Mouse (Mus musculus) liver, adult 2 months (tissue): ENCODE measurements around the gene Cwc25. TPM values are rescaled to one million over a fixed set of nuclear protein-coding genes. Genes with fewer than 3 reads are reported as not detected.
A peak's percentile ranks its signal among the peaks of the same experiment; 100 is the strongest.

ENCODE experiments used
- DNase-seq: peaks from one replicate; pipeline ENCODE4 v3.0.0-alpha.2; 2011; ENCODE audit warnings: low read depth, low spot score; ENCODE audit errors: extremely low read depth
- H3K27ac ChIP-seq: fragments of 200-500 bp; replicated peaks from 2 replicates; pipeline ENCODE4 v1.5.1; 2012; ENCODE audit warnings: low read depth, mild to moderate bottlenecking, control low read depth, inconsistent platforms, low read length; ENCODE audit not compliant: insufficient read depth
- H3K27me3 ChIP-seq: fragments of 200-500 bp; 2 replicates; pipeline ENCODE4 v1.6.1; 2012; ENCODE audit warnings: mild to moderate bottlenecking, moderate library complexity, low read length, inconsistent platforms; ENCODE audit not compliant: control insufficient read depth, insufficient read depth
- H3K36me3 ChIP-seq: fragments of 200-500 bp; 2 replicates; pipeline ENCODE4 v1.6.1; 2012; ENCODE audit warnings: low read length, inconsistent platforms; ENCODE audit not compliant: control insufficient read depth, insufficient read depth
- H3K4me1 ChIP-seq: fragments of 200-500 bp; 2 replicates; pipeline ENCODE4 v1.6.1; 2011; ENCODE audit warnings: low read length; ENCODE audit not compliant: control insufficient read depth, insufficient read depth
- H3K4me3 ChIP-seq: fragments of 200-500 bp; 2 replicates; pipeline ENCODE4 v1.5.1; 2011; ENCODE audit warnings: low read depth, mild to moderate bottlenecking, control low read depth, low read length, moderate library complexity; ENCODE audit not compliant: insufficient read depth
- H3K79me2 ChIP-seq: fragments of 200-500 bp; 2 replicates; pipeline ENCODE4 v1.6.1; 2012; ENCODE audit warnings: inconsistent platforms, mild to moderate bottlenecking, low read length, moderate library complexity; ENCODE audit not compliant: control insufficient read depth, insufficient read depth
- H3K9ac ChIP-seq: fragments of 200-500 bp; 2 replicates; pipeline ENCODE4 v1.6.1; 2012; ENCODE audit warnings: low read depth, mild to moderate bottlenecking, control low read depth, inconsistent platforms, low read length
- CTCF ChIP-seq: fragments of 200-500 bp; IDR thresholded peaks from 2 replicates; pipeline ENCODE4 v1.5.1; 2011; ENCODE audit warnings: low read depth, low read length, control low read depth
- POLR2A ChIP-seq: fragments of 200-500 bp; IDR thresholded peaks from 2 replicates; pipeline ENCODE4 v1.6.1; 2011; ENCODE audit warnings: low read length, control low read depth; ENCODE audit not compliant: insufficient read depth; ENCODE audit errors: extremely low read depth
- WGBS: fragments of 180-500 bp; shearing (Covaris S2); methylation state at CpG from one replicate; pipeline ENCODE4 v1.1.7; 2018; 5-methylcytosine and 5-hydroxymethylcytosine counted together
- polyA plus RNA-seq: library from polyadenylated mRNA; depleted of rRNA; stranded (reverse); fragments of >200 nt; gene quantifications from 2 replicates; pipeline ENCODE4 v1.2.3, GENCODE M21; 2012; rRNA removed
- total RNA-seq: library from RNA; depleted of rRNA; stranded (reverse); fragments of >200 nt; gene quantifications from 2 replicates; pipeline ENCODE4 v1.2.3, GENCODE M21; 2014; rRNA removed

The Cwc25 gene
- total RNA-seq (5.8 and 6.8 TPM in 2 replicates), polyA plus RNA-seq (6.2 and 6.3 TPM in 2 replicates)

- peak; percentile 94 for DNase-seq
- peaks cover 6% of the 10 kb centered on the region for H3K4me1 ChIP-seq
- peaks cover 5% of the 10 kb centered on the region; the same call in 1 of the 2 replicates for H3K36me3 ChIP-seq
- H3K9ac ChIP-seq = peak within 1 kb of the TSS; percentile 87
- H3K79me2 ChIP-seq = peaks cover 33% of the 10 kb centered on the region
- no peaks in the 10 kb centered on the region for H3K27me3 ChIP-seq
- peak within 1 kb of the TSS; percentile 90 for H3K27ac ChIP-seq
- TF ChIP-seq CTCF (no peak), POLR2A (no peak)
- WGBS = under 1% methylated on average over 38 of the region's 38 CpGs
- H3K4me3 ChIP-seq = peak within 1 kb of the TSS; percentile 84
Measured at GRCm38 (mm10) chr11:97766154-97766881, at the start of gene Cwc25. Gene Cwc25, minus strand, starts transcription at chr11:97766556.

GRCm38 (mm10) chr11:97815736-97816135 is 49.4 kb upstream of the Cwc25 start:
- TF ChIP-seq CTCF (no peak), POLR2A (no peak)
- H3K4me1 ChIP-seq = peaks cover 64% of the 10 kb centered on the region
- 84% methylated on average over 11 of the region's 11 CpGs for WGBS
- no peaks in the 10 kb centered on the region for H3K27me3 ChIP-seq
- H3K27ac ChIP-seq = 0 out of 2 replicates have a peak overlapping the region, but pooled peaks have one; percentile 47
- H3K9ac ChIP-seq = no peak overlapping the region
- peaks cover 17% of the 10 kb centered on the region; the same call in 1 of the 2 replicates for H3K79me2 ChIP-seq
- no peak for DNase-seq
- H3K4me3 ChIP-seq = no peak overlapping the region
- H3K36me3 ChIP-seq = peaks cover 2% of the 10 kb centered on the region; the same call in 1 of the 2 replicates

- 28% methylated on average over 17 of the region's 17 CpGs for WGBS
- H3K27ac ChIP-seq = peak overlapping the region; percentile 91
- peak; percentile 86 for DNase-seq
- H3K79me2 ChIP-seq = peaks cover 20% of the 10 kb centered on the region; the same call in 1 of the 2 replicates
- TF ChIP-seq CTCF (0 out of 2 replicates have a peak, but pooled peaks have one; percentile 6), POLR2A (no peak)
- H3K4me3 ChIP-seq = no peak overlapping the region
- peak overlapping the region; percentile 17; the same call in 1 of the 2 replicates for H3K9ac ChIP-seq
- H3K4me1 ChIP-seq = peaks cover 66% of the 10 kb centered on the region
- peaks cover 2% of the 10 kb centered on the region; the same call in 1 of the 2 replicates for H3K36me3 ChIP-seq
- H3K27me3 ChIP-seq = no peaks in the 10 kb centered on the region
Measured at GRCm38 (mm10) chr11:97813746-97814515, 47.6 kb upstream of the Cwc25 start.

DNA sequence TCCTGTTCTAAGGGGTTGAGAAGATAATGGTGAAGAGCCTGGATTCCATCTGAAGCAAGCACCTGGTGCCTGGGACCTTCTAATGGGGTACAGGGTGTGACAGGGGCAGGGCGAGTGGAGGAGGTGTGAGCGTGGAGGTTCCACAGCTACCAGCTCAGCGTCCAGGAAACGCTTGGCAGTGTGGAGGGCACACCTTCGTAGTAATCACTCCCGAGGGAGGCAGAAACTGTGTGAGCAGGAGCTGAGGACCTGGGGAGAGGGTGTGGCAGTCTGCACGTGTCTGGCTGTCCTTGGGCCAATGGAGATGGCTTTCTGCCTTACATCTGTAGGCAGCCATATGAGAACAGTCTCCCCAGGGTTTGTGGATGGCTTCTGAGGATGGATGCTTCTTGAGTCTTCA is 46.7 kb upstream of the Cwc25 start:
- no peak for DNase-seq
- H3K27ac ChIP-seq = peak overlapping the region; percentile 91
- H3K36me3 ChIP-seq = peaks cover 2% of the 10 kb centered on the region; the same call in 1 of the 2 replicates
- no peak overlapping the region for H3K9ac ChIP-seq
- no peak overlapping the region for H3K4me3 ChIP-seq
- WGBS = 34% methylated on average over 7 of the region's 7 CpGs
- no peak for TF ChIP-seq POLR2A
- no peak for TF ChIP-seq CTCF
- peaks cover 68% of the 10 kb centered on the region for H3K4me1 ChIP-seq
- no peaks in the 10 kb centered on the region for H3K27me3 ChIP-seq
- H3K79me2 ChIP-seq = peaks cover 20% of the 10 kb centered on the region; the same call in 1 of the 2 replicates

GRCm38 (mm10) chr11:97812491-97812921 is 46.1 kb upstream of the Cwc25 start:
- TF ChIP-seq POLR2A (no peak), CTCF (no peak)
- H3K27ac ChIP-seq = peak overlapping the region; percentile 91
- peaks cover 20% of the 10 kb centered on the region; the same call in 1 of the 2 replicates for H3K79me2 ChIP-seq
- H3K27me3 ChIP-seq = no peaks in the 10 kb centered on the region
- no peak overlapping the region for H3K4me3 ChIP-seq
- peaks cover 68% of the 10 kb centered on the region for H3K4me1 ChIP-seq
- 25% methylated on average over 3 of the region's 3 CpGs for WGBS
- peaks cover 2% of the 10 kb centered on the region; the same call in 1 of the 2 replicates for H3K36me3 ChIP-seq
- DNase-seq = peak; percentile 23
- peak overlapping the region; percentile 45 for H3K9ac ChIP-seq
